Mouse (Mus musculus) CH12.LX (cell line): Measurements from ENCODE around the gene Tdrd12. TPM values are rescaled to one million over a fixed set of nuclear protein-coding genes. Genes with fewer than 3 reads are reported as not detected.

Experiments used
- DNase-seq: peaks from one replicate; pipeline ENCODE4 v3.0.0-alpha.2; 2013; ENCODE audit errors: extremely low read depth
- H3K27ac ChIP-seq: 2 replicates; pipeline ENCODE4 v1.5.1; 2012; ENCODE audit warnings: low read depth, mild to moderate bottlenecking, control low read depth, moderate library complexity; ENCODE audit not compliant: insufficient read depth
- H3K27me3 ChIP-seq: replicated peaks from 2 replicates; pipeline ENCODE3; 2012; ENCODE audit warnings: inconsistent platforms
- H3K36me3 ChIP-seq, 2 experiments: replicated peaks in 1 of 2; 2 replicates each; pipeline versions ENCODE3 to v1.6.1; 2012; ENCODE audit warnings: inconsistent platforms in 1 of 2, low read length in 1 of 2, mild to moderate bottlenecking in 1 of 2, mixed read lengths in 1 of 2, moderate library complexity in 1 of 2; ENCODE audit not compliant: control insufficient read depth in 1 of 2, insufficient read depth in 1 of 2
- H3K4me1 ChIP-seq, 2 experiments: 2 replicates each; pipeline ENCODE4 v1.6.1; 2012; ENCODE audit warnings: inconsistent platforms in 1 of 2, moderate library complexity in 1 of 2; ENCODE audit not compliant: insufficient read depth in 2 of 2, control insufficient read depth in 1 of 2
- H3K4me2 ChIP-seq: 2 replicates; pipeline ENCODE4 v1.6.1; 2012; ENCODE audit warnings: low read depth, mild to moderate bottlenecking, control low read depth; ENCODE audit not compliant: poor library complexity, insufficient read depth, severe bottlenecking
- H3K4me3 ChIP-seq, 3 experiments: fragments of 150-350 bp in 1 of 3; sonication (generic) in 1 of 3; replicated peaks in 1 of 3; 2 replicates each; pipeline versions ENCODE3 to v1.5.1; 2011 to 2012; ENCODE audit warnings: low read depth in 2 of 3, low read length in 2 of 3, mild to moderate bottlenecking in 2 of 3, moderate library complexity in 2 of 3, control low read depth in 1 of 3, improper control_type of control experiment in 1 of 3, inconsistent platforms in 1 of 3, mixed read lengths in 1 of 3; ENCODE audit not compliant: poor library complexity in 1 of 3
- H3K79me2 ChIP-seq: replicated peaks from 2 replicates; pipeline ENCODE4 v1.6.1; 2012; ENCODE audit warnings: mild to moderate bottlenecking, moderate library complexity; ENCODE audit not compliant: control insufficient read depth, poor library complexity, insufficient read depth, severe bottlenecking; ENCODE audit errors: extremely low read depth
- H3K9ac ChIP-seq: 2 replicates; pipeline ENCODE4 v1.6.1; 2012; ENCODE audit warnings: low read depth, mild to moderate bottlenecking, control low read depth, moderate library complexity; ENCODE audit not compliant: insufficient read depth
- H3K9me3 ChIP-seq: replicated peaks from 2 replicates; pipeline ENCODE3; 2012; ENCODE audit warnings: low read length, inconsistent platforms, mixed read lengths
- BHLHE40 ChIP-seq: IDR thresholded peaks from 2 replicates; pipeline ENCODE4 v1.6.1; 2011; ENCODE audit warnings: mild to moderate bottlenecking, low read depth, low read length, improper control_type of control experiment
- ELF1 ChIP-seq: IDR thresholded peaks from 2 replicates; pipeline ENCODE4 v1.6.1; 2014; ENCODE audit warnings: low read depth, mild to moderate bottlenecking, inconsistent platforms, low read length, improper control_type of control experiment
- ETS1 ChIP-seq: conservative IDR thresholded peaks from 2 replicates; pipeline ENCODE4 v1.6.1; 2012; ENCODE audit warnings: low read depth, mild to moderate bottlenecking, inconsistent platforms, low read length, improper control_type of control experiment, moderate library complexity
- IRF4 ChIP-seq: IDR thresholded peaks from 2 replicates; pipeline ENCODE4 v1.6.1; 2014; ENCODE audit warnings: low read depth, mild to moderate bottlenecking, inconsistent platforms, low read length, improper control_type of control experiment
- JUN ChIP-seq: IDR thresholded peaks from 2 replicates; pipeline ENCODE4 v1.6.1; 2011; ENCODE audit warnings: low read depth, mild to moderate bottlenecking, low read length, improper control_type of control experiment, moderate library complexity; ENCODE audit not compliant: insufficient read depth
- JUND ChIP-seq: conservative IDR thresholded peaks from 2 replicates; pipeline ENCODE4 v1.6.1; 2011; ENCODE audit warnings: low read depth, low read length, improper control_type of control experiment
- KAT2A ChIP-seq: IDR thresholded peaks from 2 replicates; pipeline ENCODE4 v1.6.1; 2012; ENCODE audit warnings: low read length, improper control_type of control experiment, inconsistent platforms; ENCODE audit not compliant: insufficient replicate concordance
- MAZ ChIP-seq: IDR thresholded peaks from 2 replicates; pipeline ENCODE4 v1.6.1; 2012; ENCODE audit warnings: low read depth, mild to moderate bottlenecking, inconsistent platforms, low read length, improper control_type of control experiment, moderate library complexity
- SIN3A ChIP-seq: IDR thresholded peaks from 2 replicates; pipeline ENCODE4 v1.6.1; 2012; ENCODE audit warnings: low read length, improper control_type of control experiment, inconsistent platforms
- SMC3 ChIP-seq: IDR thresholded peaks from 2 replicates; pipeline ENCODE4 v1.6.1; 2011; ENCODE audit warnings: low read depth, low read length, improper control_type of control experiment
- TBP ChIP-seq: conservative IDR thresholded peaks from 2 replicates; pipeline ENCODE4 v1.6.1; 2011; ENCODE audit warnings: low read depth, low read length, improper control_type of control experiment
- UBTF ChIP-seq: IDR thresholded peaks from 2 replicates; pipeline ENCODE4 v1.6.1; 2012; ENCODE audit warnings: low read depth, mild to moderate bottlenecking, inconsistent platforms, low read length, improper control_type of control experiment, moderate library complexity
- USF2 ChIP-seq: conservative IDR thresholded peaks from 2 replicates; pipeline ENCODE4 v1.6.1; 2011; ENCODE audit warnings: low read depth, low read length, improper control_type of control experiment
- ZNF384 ChIP-seq: IDR thresholded peaks from 2 replicates; pipeline ENCODE4 v1.6.1; 2012; ENCODE audit warnings: low read depth, low read length, improper control_type of control experiment, inconsistent platforms
- dilution Hi-C: fragments of 300-500 bp; cut with MboI; formaldehyde crosslinking; loops from 2 replicates; pipeline ENCODE4 v1.14.3; 2020; ENCODE audit warnings: low sequenced_read_pairs; ENCODE audit not compliant: extremely low pct_unique_long_range_greater_than_20kb, extremely low pct_ligation_motif_present
- in situ Hi-C: fragments of 300-500 bp; cut with MboI; formaldehyde crosslinking; loops from 3 replicates; pipeline ENCODE4 v1.14.3; 2019; ENCODE audit warnings: low sequenced_read_pairs, low pct_ligation_motif_present, low pct_unique_long_range_greater_than_20kb, mixed read lengths
- polyA plus RNA-seq: library from polyadenylated mRNA; unstranded; fragments of >175 nt; gene quantifications from 2 replicates; pipeline ENCODE4 v1.2.1, GENCODE M21; 2012; ENCODE audit warnings: low read depth; ENCODE audit not compliant: insufficient read length
- total RNA-seq, 2 experiments: library from RNA; depleted of rRNA; stranded (reverse); fragments of 300-350 nt in 1 of 2; fragments of >200 nt in 1 of 2; gene quantifications; 2 replicates each; pipeline ENCODE4 v1.2.3; 2012 to 2014

The Tdrd12 gene
- total and polyA plus RNA-seq, 3 experiments = 0.08 to 0.21 (median 0.19) TPM

DNA sequence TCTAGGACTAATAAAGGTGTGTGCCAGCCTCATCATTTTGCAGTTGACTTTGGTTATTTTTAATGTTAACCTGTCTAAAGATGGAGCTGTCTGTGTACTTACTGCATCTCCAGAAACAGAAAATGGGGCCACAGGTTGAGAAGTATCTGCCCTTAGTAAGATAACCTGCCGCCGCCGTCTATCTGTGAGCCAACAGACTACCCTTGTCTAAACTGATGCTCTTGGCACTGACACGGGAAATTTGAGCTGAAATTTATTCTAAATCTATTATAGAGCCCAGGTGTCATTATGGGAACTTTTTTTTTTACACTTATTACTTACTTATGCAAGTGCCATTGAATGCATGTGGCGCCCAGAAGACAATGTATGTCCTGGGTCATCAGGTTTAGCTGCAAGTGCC is 19.4 kb upstream of the Tdrd12 start:
- TF ChIP-seq IRF4 (no peak), UBTF (no peak), ELF1 (no peak), SIN3A (no peak), TBP (no peak), MAZ (no peak), USF2 (no peak)
- H3K4me3 ChIP-seq = no peak overlapping the region
- no peak overlapping the region for H3K27ac ChIP-seq
- in situ Hi-C loops = loop anchor here (25.0 kb wide), 1 partner anchor 170 kb away; the partner anchor contains the start of genes Cep89 and Faap24
- no peaks in the 10 kb centered on the region for H3K9me3 ChIP-seq
- dilution Hi-C loops = no loop called here
- H3K4me1 ChIP-seq = peaks cover 0 to 14% of the 10 kb centered on the region in 2 experiments; a peak in 3 of 4 replicates
- H3K9ac ChIP-seq = no peak overlapping the region
- H3K36me3 ChIP-seq = peaks cover 0 to 7% of the 10 kb centered on the region in 2 experiments
- H3K27me3 ChIP-seq = peaks cover 11% of the 10 kb centered on the region
- no peaks in the 10 kb centered on the region for H3K79me2 ChIP-seq
- H3K4me2 ChIP-seq = no peak overlapping the region
- DNase-seq = no peak

DNA sequence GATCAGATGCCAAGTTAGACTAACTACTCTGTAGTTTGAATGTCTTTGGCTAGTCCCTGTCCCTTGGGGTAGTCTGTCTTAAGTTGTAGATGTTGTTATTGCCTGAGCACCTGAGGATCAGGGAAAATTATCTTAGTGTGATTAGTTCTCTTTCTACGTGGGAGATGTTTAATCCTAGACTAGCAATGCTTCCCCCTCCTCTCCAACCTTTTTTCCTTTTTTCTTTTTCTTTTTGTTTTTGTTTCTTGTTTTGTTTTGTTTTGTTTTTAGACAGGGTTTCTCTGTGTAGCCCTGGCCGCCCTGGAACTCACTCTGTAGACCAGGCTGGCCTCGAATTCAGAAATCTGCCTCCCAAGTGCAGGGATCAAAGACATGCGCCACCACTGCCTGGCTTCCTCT is 18.7 kb upstream of the Tdrd12 start, which contains the start of gene Nudt19:
Gene Nudt19 (minus strand): TSS at position 100 of the 399 bp plus-strand sequence.
- Histone ChIP-seq H3K36me3 (peaks cover 2 to 14% of the 10 kb centered on the region in 2 experiments), H3K27me3 (peaks cover 6% of the 10 kb centered on the region), H3K79me2 (no peaks in the 10 kb centered on the region), H3K4me1 (peaks cover 0 to 14% of the 10 kb centered on the region in 2 experiments; a peak in 3 of 4 replicates), H3K4me2 (peak within 1 kb of the TSS; percentile 52; the same call in 1 of the 2 replicates), H3K4me3 (peak within 1 kb of the TSS; percentile 86 to 94 (median 88)), H3K27ac (peak within 1 kb of the TSS; percentile 77), H3K9me3 (no peaks in the 10 kb centered on the region), H3K9ac (peak within 1 kb of the TSS; percentile 77)
- dilution Hi-C loops (no loop called here), in situ Hi-C loops (loop anchor here (25.0 kb wide), 1 partner anchor 169 kb away; the partner anchor contains the start of genes Cep89 and Faap24)
- DNase-seq = no peak
- TF ChIP-seq JUND = no peak
- TF ChIP-seq KAT2A = no peak
- TF ChIP-seq ETS1 = no peak
- no peak for TF ChIP-seq BHLHE40
- no peak for TF ChIP-seq JUN
- no peak for TF ChIP-seq ZNF384
- TF ChIP-seq SMC3 = no peak
- no peak for TF ChIP-seq SIN3A
- no peak for TF ChIP-seq ELF1
